Comparison of ENCODE assay signal across 8 mouse cellular contexts in genomic region chr9:98033273-98033855, GRCm38 (mm10). TPM values are rescaled to one million over a fixed set of nuclear protein-coding genes. Genes with fewer than 3 reads are reported as not detected.
A peak's percentile ranks its signal among the peaks of the same experiment; 100 is the strongest.
DNase-seq lines count a peak whose midpoint lies in the region; ATAC-seq and TF ChIP-seq lines count a peak whose summit lies in the region.

No protein-coding gene starts in this region.

- under 1% methylated on average over 38 of the region's 38 CpGs for WGBS in limb, embryonic 11.5 days
- under 1% methylated on average over 38 of the region's 38 CpGs for WGBS in neural tube, embryonic 13.5 days

- ATAC-seq in limb, embryonic 11.5 days (ENCODE audit: insufficient number of reproducible peaks, low FRiP score, low TSS enrichment, low read depth): peak; percentile 49
- ATAC-seq in neural tube, embryonic 13.5 days (ENCODE audit: low read depth): peak; percentile 77

- H3K27ac ChIP-seq in cortical plate, adult 2 months (ENCODE audit: insufficient read depth, low read length): peak overlapping the region; percentile 94
- no peak overlapping the region for H3K27ac ChIP-seq in limb, embryonic 11.5 days (replicated peaks; ENCODE audit: low read depth, low read length)
- peak overlapping the region; percentile 89 for H3K27ac ChIP-seq in neural tube, embryonic 13.5 days (replicated peaks)

- peak overlapping the region; percentile 89 for H3K4me2 ChIP-seq in limb, embryonic 11.5 days (ENCODE audit: low read depth, severe bottlenecking)
- H3K4me2 ChIP-seq in neural tube, embryonic 13.5 days: peak overlapping the region; percentile 94

- peak overlapping the region; percentile 67 for H3K4me3 ChIP-seq in cortical plate, adult 2 months (ENCODE audit: insufficient read depth, low read length)
- H3K4me3 ChIP-seq in limb, embryonic 11.5 days (ENCODE audit: low read depth, low read length): peak overlapping the region; percentile 67
- H3K4me3 ChIP-seq in neural tube, embryonic 13.5 days: peak overlapping the region; percentile 72

- no peaks in the 10 kb centered on the region for H3K36me3 ChIP-seq in limb, embryonic 11.5 days (ENCODE audit: control insufficient read depth, insufficient read depth, low read length)
- H3K36me3 ChIP-seq in neural tube, embryonic 13.5 days: no peaks in the 10 kb centered on the region

- peak overlapping the region; percentile 56 for H3K9ac ChIP-seq in limb, embryonic 11.5 days (ENCODE audit: low read length)
- H3K9ac ChIP-seq in neural tube, embryonic 13.5 days: peak overlapping the region; percentile 83

- peak; percentile 35; the same call in 1 of the 2 replicates for TF ChIP-seq CTCF in cortical plate, adult 2 months (IDR thresholded peaks at IDR 0.05; ENCODE audit: extremely low read depth, insufficient read depth, low read length)

- no peaks in the 10 kb centered on the region; the same call in 1 of the 2 replicates for H3K4me1 ChIP-seq in cortical plate, adult 2 months (ENCODE audit: control insufficient read depth, insufficient read depth, low read length)
- peaks cover 12% of the 10 kb centered on the region for H3K4me1 ChIP-seq in limb, embryonic 11.5 days (ENCODE audit: control insufficient read depth, insufficient read depth, low read length)
- H3K4me1 ChIP-seq in neural tube, embryonic 13.5 days (replicated peaks): peaks cover 34% of the 10 kb centered on the region

- H3K9me3 ChIP-seq in limb, embryonic 11.5 days (ENCODE audit: control insufficient read depth, low read length): no peaks in the 10 kb centered on the region
- H3K9me3 ChIP-seq in neural tube, embryonic 13.5 days: no peaks in the 10 kb centered on the region

- TF ChIP-seq POLR2A in cortical plate, adult 2 months (IDR thresholded peaks at IDR 0.05; ENCODE audit: extremely low read depth, insufficient read depth, low read length): no peak

- peaks cover 16% of the 10 kb centered on the region for H3K27me3 ChIP-seq in limb, embryonic 11.5 days (ENCODE audit: control insufficient read depth, insufficient read depth, low read length)
- peaks cover 31% of the 10 kb centered on the region for H3K27me3 ChIP-seq in neural tube, embryonic 13.5 days

- DNase-seq in right cerebral cortex, adult 2 months (ENCODE audit: low spot score in 2 of 2): peak; percentile 41 to 53
- no peak for DNase-seq in right cerebral cortex, postnatal 25 days
- DNase-seq in heart, postnatal 4 days: peak; percentile 15
- no peak for DNase-seq in limb, embryonic 11.5 days (ENCODE audit: low spot score)
- DNase-seq in Muller cell, postnatal 12 days (ENCODE audit: inconsistent ontology term): no peak
- DNase-seq in B cell, adult 2 months: no peak

RNA-seq across cellular contexts. Expression of gene Clstn2, which starts 0.4 kb away (rescaled TPM):
- 50.8 and 58.1 TPM in 2 replicates for polyA plus RNA-seq in cortical plate, adult 2 months (2012; rRNA removed)
- 1 to 10 TPM; 1.5 to 2.1 TPM for total RNA-seq in heart, postnatal 4 days (2021)
- 1.3 and 1.5 TPM in 2 replicates for polyA plus RNA-seq in limb, embryonic 11.5 days (2014; fragmentation: Nextera tagmentation; extraction: Ambion mirVana)
- 16.7 and 17.0 TPM in 2 replicates for polyA plus RNA-seq in neural tube, embryonic 13.5 days (2015; fragmentation: Nextera tagmentation; extraction: Ambion mirVana)

Comparison
In these comparisons a context has a peak if more than half of its experiments do, and no peak if none do; other contexts are left out.
1. DNase-seq: peak in right cerebral cortex, adult 2 months (2 of 2) and heart, postnatal 4 days (single experiment); none in right cerebral cortex, postnatal 25 days (single experiment), limb, embryonic 11.5 days (single experiment), Muller cell, postnatal 12 days (single experiment) and B cell, adult 2 months (0 of 2).
2. Peak in every context shown above with its lines, with median percentiles within 50 percentile points of each other: H3K4me3 ChIP-seq.